Mouse (Mus musculus) neural tube, embryonic 12.5 days (tissue): ENCODE data around the gene Armc2. TPM values are rescaled to one million over a fixed set of nuclear protein-coding genes. Genes with fewer than 3 reads are reported as not detected.

Experiments
- ATAC-seq: fragments of 200-750 bp; cut with Nextera tagmentation; 2 replicates; pipeline ENCODE4 v1.8.0; 2017; ENCODE audit warnings: low read depth, mild to moderate bottlenecking, moderate TSS enrichment, moderate library complexity; ENCODE audit not compliant: low FRiP score
- H3K27ac ChIP-seq: fragments of 300-500 bp; sonication (generic); 2 replicates; pipeline ENCODE4 v1.5.1; 2016
- H3K27me3 ChIP-seq: fragments of 300-500 bp; sonication (generic); replicated peaks from 2 replicates; pipeline ENCODE4 v1.6.1; 2016; ENCODE audit warnings: mild to moderate bottlenecking
- H3K36me3 ChIP-seq: fragments of 300-500 bp; sonication (generic); 2 replicates; pipeline ENCODE4 v1.6.1; 2016; ENCODE audit warnings: mild to moderate bottlenecking
- H3K4me1 ChIP-seq: fragments of 300-500 bp; sonication (generic); 2 replicates; pipeline ENCODE4 v1.6.1; 2016
- H3K4me2 ChIP-seq: fragments of 300-500 bp; sonication (generic); replicated peaks from 2 replicates; pipeline ENCODE4 v1.6.1; 2016; ENCODE audit warnings: mild to moderate bottlenecking
- H3K4me3 ChIP-seq: fragments of 300-500 bp; sonication (generic); 2 replicates; pipeline ENCODE4 v1.5.1; 2016
- H3K9ac ChIP-seq: fragments of 300-500 bp; sonication (generic); 2 replicates; pipeline ENCODE4 v1.6.1; 2016; ENCODE audit warnings: mild to moderate bottlenecking
- H3K9me3 ChIP-seq: fragments of 300-500 bp; sonication (generic); 2 replicates; pipeline ENCODE4 v1.6.1; 2016; ENCODE audit warnings: mild to moderate bottlenecking
- WGBS: fragments of 180-500 bp; shearing (Covaris S2); methylation state at CpG from one replicate; pipeline ENCODE4 v1.1.7; 2016; 5-methylcytosine and 5-hydroxymethylcytosine counted together
- polyA plus RNA-seq: library from polyadenylated mRNA; unstranded; fragments of >200 nt; fragmentation: Nextera tagmentation; extraction: Ambion mirVana; gene quantifications from 2 replicates; pipeline ENCODE4 v1.2.1, GENCODE M21; 2016

Armc2 gene
- polyA plus RNA-seq, 1 experiment from 2014 or later = 3.1 TPM

DNA sequence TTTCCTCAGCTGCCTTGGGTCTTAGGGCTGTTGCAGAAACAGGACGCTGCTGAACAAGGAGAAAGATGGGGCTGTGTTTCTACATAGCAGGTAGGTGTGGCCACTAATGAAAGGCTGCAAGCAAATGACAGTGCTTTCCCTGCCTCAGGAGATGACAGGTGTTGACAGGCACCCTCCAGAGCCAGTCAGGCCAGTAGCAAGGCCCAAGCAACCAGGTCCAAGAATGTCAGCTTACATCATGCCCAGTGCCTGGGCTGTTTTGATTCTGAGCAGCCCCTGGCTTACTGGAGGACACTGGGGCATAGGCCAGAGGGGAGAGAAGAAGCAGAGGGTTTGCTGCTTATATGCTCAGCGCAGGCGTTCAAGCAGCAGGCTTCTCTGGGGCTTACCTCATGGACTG is 13.0 kb downstream of the Armc2 start:
- Histone ChIP-seq H3K9me3 (no peaks in the 10 kb centered on the region), H3K4me2 (no peak overlapping the region), H3K27me3 (no peaks in the 10 kb centered on the region), H3K4me3 (no peak overlapping the region), H3K27ac (no peak overlapping the region), H3K9ac (no peak overlapping the region), H3K4me1 (no peaks in the 10 kb centered on the region), H3K36me3 (no peaks in the 10 kb centered on the region)
- WGBS = 82% methylated on average over 3 of the region's 3 CpGs
- no peak for ATAC-seq

GRCm38 (mm10) chr10:42004690-42005089 is 13.6 kb downstream of the Armc2 start:
- H3K9ac ChIP-seq = no peak overlapping the region
- H3K9me3 ChIP-seq = no peaks in the 10 kb centered on the region
- H3K4me2 ChIP-seq = no peak overlapping the region
- no peak overlapping the region for H3K4me3 ChIP-seq
- WGBS = 75% methylated on average over 7 of the region's 7 CpGs
- no peak overlapping the region for H3K27ac ChIP-seq
- ATAC-seq = no peak
- H3K27me3 ChIP-seq = no peaks in the 10 kb centered on the region
- no peaks in the 10 kb centered on the region for H3K36me3 ChIP-seq
- H3K4me1 ChIP-seq = no peaks in the 10 kb centered on the region

GRCm38 (mm10) chr10:42004056-42004455 is 14.2 kb downstream of the Armc2 start:
- no peaks in the 10 kb centered on the region for H3K36me3 ChIP-seq
- H3K27me3 ChIP-seq = no peaks in the 10 kb centered on the region
- no peak overlapping the region for H3K9ac ChIP-seq
- H3K4me3 ChIP-seq = no peak overlapping the region
- H3K27ac ChIP-seq = no peak overlapping the region
- ATAC-seq = no peak
- no peaks in the 10 kb centered on the region for H3K4me1 ChIP-seq
- 88% methylated on average over 1 of the region's 1 CpGs for WGBS
- no peak overlapping the region for H3K4me2 ChIP-seq
- no peaks in the 10 kb centered on the region for H3K9me3 ChIP-seq

DNA sequence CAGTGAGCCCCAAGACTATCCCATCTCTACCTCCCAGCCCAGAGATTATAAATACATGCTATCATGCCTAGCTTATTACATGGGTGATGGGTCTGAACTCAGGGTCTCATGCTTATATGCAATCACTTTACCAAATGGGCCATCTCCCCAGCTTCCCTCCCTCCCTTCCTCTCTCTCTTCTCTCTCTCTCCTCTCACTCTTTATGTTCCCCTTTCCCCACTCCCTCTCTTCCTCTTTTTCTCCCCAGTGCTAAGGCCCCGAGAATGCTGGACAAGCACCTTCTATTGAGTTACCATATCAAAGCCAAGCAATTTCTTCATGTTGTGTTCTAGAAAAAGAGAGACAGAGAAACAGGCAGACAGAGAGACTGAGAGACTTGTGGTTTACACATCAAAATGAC is 14.7 kb downstream of the Armc2 start:
- H3K9me3 ChIP-seq = no peaks in the 10 kb centered on the region
- no peak overlapping the region for H3K9ac ChIP-seq
- H3K27ac ChIP-seq = no peak overlapping the region
- H3K4me1 ChIP-seq = no peaks in the 10 kb centered on the region
- no peak overlapping the region for H3K4me3 ChIP-seq
- H3K27me3 ChIP-seq = no peaks in the 10 kb centered on the region
- no peaks in the 10 kb centered on the region for H3K36me3 ChIP-seq
- no peak overlapping the region for H3K4me2 ChIP-seq
- WGBS = 67% methylated on average over 1 of the region's 1 CpGs
- no peak for ATAC-seq

GRCm38 (mm10) chr10:42002436-42002835 is 15.8 kb downstream of the Armc2 start:
- H3K4me3 ChIP-seq = no peak overlapping the region
- 57% methylated on average over 7 of the region's 7 CpGs for WGBS
- no peak overlapping the region for H3K4me2 ChIP-seq
- H3K27ac ChIP-seq = no peak overlapping the region
- no peaks in the 10 kb centered on the region for H3K4me1 ChIP-seq
- H3K9ac ChIP-seq = no peak overlapping the region
- no peaks in the 10 kb centered on the region for H3K27me3 ChIP-seq
- H3K9me3 ChIP-seq = no peaks in the 10 kb centered on the region
- no peak for ATAC-seq
- H3K36me3 ChIP-seq = no peaks in the 10 kb centered on the region

DNA sequence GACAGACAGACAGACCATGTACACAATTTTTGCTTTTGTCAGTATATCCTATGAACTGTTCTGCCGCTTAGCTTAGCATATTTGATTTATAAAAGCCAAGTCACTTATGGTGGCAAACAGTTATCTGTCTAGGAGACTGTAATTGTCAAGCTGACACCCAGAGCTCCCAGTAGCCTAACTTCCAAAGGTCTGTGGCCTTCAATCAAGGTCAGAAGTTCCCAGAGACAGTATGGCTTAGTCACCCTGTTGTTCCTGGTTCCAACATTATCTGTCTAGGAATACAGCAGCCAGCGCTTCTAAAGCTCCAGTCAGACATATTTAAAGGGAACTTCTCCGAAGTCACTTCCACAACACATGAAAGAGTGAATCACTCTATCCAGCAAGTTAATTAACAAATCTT is 17.0 kb downstream of the Armc2 start:
- no peaks in the 10 kb centered on the region for H3K36me3 ChIP-seq

DNA sequence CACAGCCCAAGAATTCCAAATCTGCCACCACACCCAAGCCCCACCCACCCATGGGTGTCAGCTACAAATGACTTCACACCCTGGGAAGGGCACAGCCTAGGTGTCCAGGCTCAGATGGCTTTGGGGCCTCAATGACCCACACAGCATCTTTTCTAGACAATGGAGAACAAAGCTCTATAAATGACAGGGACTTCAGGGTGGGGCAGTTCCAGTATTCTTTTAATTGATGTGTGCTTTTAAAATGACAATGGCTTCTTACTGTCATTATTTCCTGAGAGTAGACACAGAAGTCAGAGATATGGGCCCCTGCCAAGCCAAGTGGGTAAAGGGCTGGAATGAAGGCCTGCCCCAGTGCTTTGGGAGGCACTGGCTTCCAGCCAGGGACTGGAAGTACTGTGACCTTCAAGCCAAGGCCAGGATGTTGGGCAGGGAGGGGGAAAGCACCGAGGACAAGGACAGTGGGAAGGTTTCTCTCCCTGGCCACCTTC is 20.5 kb downstream of the Armc2 start:
- WGBS = 94% methylated on average over 1 of the region's 1 CpGs
- H3K27ac ChIP-seq = no peak overlapping the region
- ATAC-seq = no peak
- no peaks in the 10 kb centered on the region for H3K27me3 ChIP-seq
- H3K4me3 ChIP-seq = no peak overlapping the region
- no peak overlapping the region for H3K4me2 ChIP-seq
- H3K9me3 ChIP-seq = no peaks in the 10 kb centered on the region
- no peak overlapping the region for H3K9ac ChIP-seq
- H3K4me1 ChIP-seq = no peaks in the 10 kb centered on the region
- no peaks in the 10 kb centered on the region for H3K36me3 ChIP-seq

More for the DNA sequence above, 17.0 kb downstream of the Armc2 start:
- no peaks in the 10 kb centered on the region for H3K9me3 ChIP-seq
- no peaks in the 10 kb centered on the region for H3K27me3 ChIP-seq
- WGBS = 92% methylated on average over 3 of the region's 3 CpGs
- no peak for ATAC-seq
- H3K27ac ChIP-seq = no peak overlapping the region
- H3K4me2 ChIP-seq = no peak overlapping the region
- H3K4me1 ChIP-seq = no peaks in the 10 kb centered on the region
- no peak overlapping the region for H3K9ac ChIP-seq
- no peak overlapping the region for H3K4me3 ChIP-seq

DNA sequence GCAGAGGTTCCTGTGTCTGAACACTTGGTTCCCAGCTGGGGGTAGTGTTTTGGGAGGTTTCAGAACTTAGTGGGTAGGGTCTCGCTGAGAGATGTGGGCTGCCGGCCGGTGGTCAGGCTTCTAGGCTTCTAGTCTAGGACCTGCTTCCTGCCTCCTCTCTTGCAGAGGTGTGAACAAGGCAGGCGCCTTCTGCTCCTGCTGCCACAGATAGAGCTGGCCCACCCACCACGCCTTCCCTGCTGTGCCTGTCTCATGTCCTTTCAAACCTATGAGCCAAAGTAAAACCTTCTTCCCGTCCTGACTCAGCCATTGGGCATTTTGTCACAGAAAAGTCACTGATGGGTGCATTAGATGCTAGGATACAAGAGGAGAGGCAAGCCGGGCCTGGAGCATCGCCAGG is 22.1 kb downstream of the Armc2 start:
- 68% methylated on average over 8 of the region's 8 CpGs for WGBS

GRCm38 (mm10) chr10:41995051-41995450 is 23.2 kb downstream of the Armc2 start:
- Histone ChIP-seq H3K9me3 (no peaks in the 10 kb centered on the region), H3K4me3 (no peak overlapping the region), H3K9ac (no peak overlapping the region), H3K27me3 (no peaks in the 10 kb centered on the region), H3K36me3 (no peaks in the 10 kb centered on the region), H3K27ac (no peak overlapping the region), H3K4me2 (no peak overlapping the region), H3K4me1 (no peaks in the 10 kb centered on the region)
- ATAC-seq = no peak
- WGBS = 75% methylated on average over 2 of the region's 2 CpGs

More for the DNA sequence above, 22.1 kb downstream of the Armc2 start:
- H3K4me2 ChIP-seq = no peak overlapping the region
- no peak overlapping the region for H3K9ac ChIP-seq
- no peaks in the 10 kb centered on the region for H3K36me3 ChIP-seq
- H3K4me1 ChIP-seq = no peaks in the 10 kb centered on the region
- no peak overlapping the region for H3K4me3 ChIP-seq
- no peak overlapping the region for H3K27ac ChIP-seq
- no peaks in the 10 kb centered on the region for H3K9me3 ChIP-seq
- no peak for ATAC-seq
- H3K27me3 ChIP-seq = no peaks in the 10 kb centered on the region

- ATAC-seq = no peak
- no peaks in the 10 kb centered on the region for H3K36me3 ChIP-seq
- H3K27me3 ChIP-seq = no peaks in the 10 kb centered on the region
- H3K27ac ChIP-seq = no peak overlapping the region
- H3K4me3 ChIP-seq = no peak overlapping the region
- no peak overlapping the region for H3K9ac ChIP-seq
- no peak overlapping the region for H3K4me2 ChIP-seq
- H3K9me3 ChIP-seq = no peaks in the 10 kb centered on the region
- H3K4me1 ChIP-seq = no peaks in the 10 kb centered on the region
- 79% methylated on average over 4 of the region's 4 CpGs for WGBS
Observed at GRCm38 (mm10) chr10:41994578-41994977, 23.7 kb downstream of the Armc2 start.

DNA sequence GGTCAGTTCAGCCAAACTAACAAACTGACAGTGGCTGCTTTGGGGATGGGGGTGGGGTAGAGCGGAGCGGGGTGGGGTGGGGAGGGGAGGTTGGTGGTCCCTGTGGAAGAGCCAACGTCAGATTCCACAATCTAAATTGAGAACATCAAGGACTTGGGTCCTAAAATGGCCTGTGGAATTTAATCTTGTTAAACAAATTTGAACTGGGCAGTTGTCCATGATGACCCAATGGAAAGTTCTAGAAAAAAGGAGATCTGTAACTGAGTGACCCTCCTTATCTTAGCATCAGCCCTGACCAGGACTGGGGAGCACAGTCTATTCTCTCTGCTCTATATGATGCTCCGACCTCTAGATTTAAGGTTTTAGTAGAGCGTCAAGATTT is 26.2 kb downstream of the Armc2 start:
- Histone ChIP-seq H3K9ac (no peak overlapping the region), H3K4me3 (no peak overlapping the region), H3K27me3 (no peaks in the 10 kb centered on the region), H3K4me1 (no peaks in the 10 kb centered on the region), H3K9me3 (no peaks in the 10 kb centered on the region), H3K27ac (no peak overlapping the region), H3K36me3 (no peaks in the 10 kb centered on the region), H3K4me2 (no peak overlapping the region)
- 86% methylated on average over 5 of the region's 5 CpGs for WGBS
- ATAC-seq = no peak

DNA sequence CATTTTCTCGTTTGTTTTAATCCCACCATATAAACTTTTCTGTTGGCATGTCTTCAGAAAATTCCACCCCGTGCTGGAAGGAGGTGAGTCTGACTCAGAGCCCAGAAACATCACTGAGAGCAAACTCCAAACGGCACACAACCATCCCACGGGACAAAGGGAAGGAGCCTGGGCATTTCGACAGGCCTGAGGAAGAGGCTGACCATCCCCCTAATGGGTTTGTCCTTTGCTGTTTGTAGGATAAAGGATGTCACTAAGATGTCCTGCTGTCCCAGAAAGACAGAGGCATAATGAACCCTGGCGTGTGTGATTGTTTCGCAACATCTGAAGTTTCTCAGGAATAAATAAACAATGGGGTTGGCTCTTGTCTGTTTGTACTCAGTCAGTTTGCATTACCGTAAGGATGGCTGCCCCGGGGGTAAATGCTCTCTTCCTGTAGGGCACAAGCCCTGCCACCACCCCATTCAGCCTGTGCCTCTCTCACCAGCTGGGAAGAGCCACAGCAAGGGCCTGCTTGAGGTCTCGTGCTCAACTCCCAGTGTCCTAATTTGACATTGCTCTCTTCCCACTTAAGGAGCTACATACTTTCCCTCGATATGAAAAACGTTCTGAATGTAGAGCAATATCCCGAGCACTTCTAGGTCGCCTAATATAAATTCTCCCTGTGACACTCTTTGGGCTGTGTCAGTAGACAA is 26.7 kb downstream of the Armc2 start:
- no peak overlapping the region for H3K27ac ChIP-seq
- H3K27me3 ChIP-seq = no peaks in the 10 kb centered on the region
- no peak overlapping the region for H3K4me2 ChIP-seq
- H3K4me3 ChIP-seq = no peak overlapping the region
- no peaks in the 10 kb centered on the region for H3K4me1 ChIP-seq
- no peak for ATAC-seq
- WGBS = 24% methylated on average over 14 of the region's 14 CpGs
- no peak overlapping the region for H3K9ac ChIP-seq
- H3K9me3 ChIP-seq = no peaks in the 10 kb centered on the region
- no peaks in the 10 kb centered on the region for H3K36me3 ChIP-seq

GRCm38 (mm10) chr10:41990896-41991295 is 27.3 kb downstream of the Armc2 start:
- H3K36me3 ChIP-seq = no peaks in the 10 kb centered on the region
- no peak for ATAC-seq
- H3K4me3 ChIP-seq = no peak overlapping the region
- no peak overlapping the region for H3K4me2 ChIP-seq
- H3K27me3 ChIP-seq = no peaks in the 10 kb centered on the region
- no peaks in the 10 kb centered on the region for H3K9me3 ChIP-seq
- no peaks in the 10 kb centered on the region for H3K4me1 ChIP-seq
- no peak overlapping the region for H3K27ac ChIP-seq
- WGBS = 20% methylated on average over 13 of the region's 13 CpGs
- no peak overlapping the region for H3K9ac ChIP-seq
